Mouse (Mus musculus) spleen, adult 2 months (tissue): ENCODE measurements around the gene Cryba2.

Experiments
- CTCF ChIP-seq: fragments of 200-500 bp; IDR thresholded peaks from 2 replicates; pipeline ENCODE4 v1.5.1; 2011; ENCODE audit warnings: mild to moderate bottlenecking, inconsistent platforms; ENCODE audit not compliant: insufficient read depth, insufficient read length, insufficient replicate concordance; ENCODE audit errors: extremely low read depth
- POLR2A ChIP-seq: fragments of 200-500 bp; IDR thresholded peaks from 2 replicates; pipeline ENCODE4 v1.6.1; 2011; ENCODE audit warnings: low read depth, low read length, inconsistent platforms

- no peak for TF ChIP-seq CTCF
- TF ChIP-seq POLR2A = no peak
Measured at GRCm38 (mm10) chr1:74882828-74883227, 10.1 kb downstream of the Cryba2 start.
